Mouse (Mus musculus) lung, adult 2 months (tissue): ENCODE data around the gene Faah.

ENCODE experiments used
- CTCF ChIP-seq: fragments of 200-500 bp; IDR thresholded peaks from 2 replicates; pipeline ENCODE4 v1.5.1; 2011; ENCODE audit warnings: mild to moderate bottlenecking, low read length, control low read depth; ENCODE audit not compliant: insufficient read depth
- POLR2A ChIP-seq: fragments of 200-500 bp; IDR thresholded peaks from 2 replicates; pipeline ENCODE4 v1.6.1; 2011; ENCODE audit warnings: low read depth, mild to moderate bottlenecking, control low read depth, low read length, borderline replicate concordance; ENCODE audit errors: extremely low read depth

GRCm38 (mm10) chr4:115972543-115972942, 45.2 kb downstream of the Faah start:
- TF ChIP-seq CTCF, result no peak
- TF ChIP-seq POLR2A, result no peak
